In genomic region chr1:153446120-153446831, GRCm38 (mm10) we compare ENCODE assay signal across 22 mouse cellular contexts. TPM values are rescaled to one million over a fixed set of nuclear protein-coding genes. Genes with fewer than 3 reads are reported as not detected.
DNase-seq lines count a peak whose midpoint lies in the region; TF ChIP-seq lines count a peak whose summit lies in the region.
"Had no signal": no experiment of that assay in that cellular context is flagged by ENCODE, and none has a peak within 500 bp of the region (broad histone marks: within the 10 kb centered on the region; RNA-seq: fewer than 3 reads in every experiment).

No protein-coding gene starts in this region.

- intact Hi-C loops in gastrocnemius, adult 2 months (cut with DNase I), result no loop called here
- intact Hi-C loops in left cerebral cortex, adult 2 months (cut with DNase I), result no loop called here
- intact Hi-C loops in left cerebral cortex, postnatal 14 days (cut with DNase I), result no loop called here

- no peak overlapping the region for H3K27ac ChIP-seq in gastrocnemius, adult 2 months
- no peak overlapping the region for H3K27ac ChIP-seq in left cerebral cortex, adult 2 months
- H3K27ac ChIP-seq in CH12.LX (ENCODE audit: insufficient read depth, low read depth), result no peak overlapping the region
- H3K27ac ChIP-seq: limb, embryonic 13.5 days; liver, embryonic 14.5 days had no signal

- no peak for TF ChIP-seq RAD21 in CH12.LX (IDR thresholded peaks at IDR 0.05; ENCODE audit: low read depth, low read length)

- in situ Hi-C loops in CH12.LX (cut with MboI; ENCODE audit: low pct_ligation_motif_present, low pct_unique_long_range_greater_than_20kb, low sequenced_read_pairs), result no loop called here

- no peak for DNase-seq in gastrocnemius, adult 2 months
- DNase-seq in gastrocnemius, adult 8-10 months (ENCODE audit: low spot score in 2 of 2), result no peak
- no peak for DNase-seq in left cerebral cortex, adult 2 months (ENCODE audit: extremely low spot score in 1 of 2, low spot score in 2 of 2)
- no peak for DNase-seq in left cerebral cortex, postnatal 14 days (ENCODE audit: low spot score in 2 of 2)
- DNase-seq in CH12.LX (ENCODE audit: extremely low read depth), result no peak
- peak; percentile 43 for DNase-seq in induced T-regulatory cell, adult 2 months (ENCODE audit: low read depth)
- no peak for DNase-seq in layer of hippocampus, adult 18-20 months (ENCODE audit: low spot score in 2 of 2)
- no peak for DNase-seq in embryo, embryonic 9.5 days (ENCODE audit: extremely low spot score)
- DNase-seq: adrenal gland, postnatal 14 days; cerebellum, adult 11 months; cerebellum, postnatal 10 days; heart, postnatal 14 days; kidney, adult 2 months; kidney, postnatal 25 days; lung, postnatal 10 days; midbrain, embryonic 14.5 days; retina, postnatal 1 day; thymus, postnatal 36 days had no signal

- TF ChIP-seq EP300 in CH12.LX (IDR thresholded peaks at IDR 0.05; ENCODE audit: low read length), result no peak

- dilution Hi-C loops in CH12.LX (cut with MboI; ENCODE audit: extremely low pct_ligation_motif_present, extremely low pct_unique_long_range_greater_than_20kb, low sequenced_read_pairs), result no loop called here

- no peaks in the 10 kb centered on the region for H3K27me3 ChIP-seq in CH12.LX (replicated peaks)
- H3K27me3 ChIP-seq: heart, embryonic 12.5 days; limb, embryonic 13.5 days had no signal

- TF ChIP-seq POLR2A in CH12.LX (IDR thresholded peaks at IDR 0.05; ENCODE audit: low read depth, low read length), result no peak

- H3K79me2 ChIP-seq in CH12.LX (replicated peaks; ENCODE audit: control insufficient read depth, extremely low read depth, insufficient read depth, poor library complexity, severe bottlenecking), result no peaks in the 10 kb centered on the region

- no peaks in the 10 kb centered on the region for H3K4me1 ChIP-seq in CH12.LX (ENCODE audit: control insufficient read depth in 1 of 2, insufficient read depth in 2 of 2)
- H3K4me1 ChIP-seq: heart, embryonic 12.5 days; limb, embryonic 13.5 days had no signal

- H3K4me2 ChIP-seq in CH12.LX (ENCODE audit: insufficient read depth, low read depth, poor library complexity, severe bottlenecking), result no peak overlapping the region
- H3K4me2 ChIP-seq: heart, embryonic 12.5 days; limb, embryonic 13.5 days had no signal

- no peak overlapping the region for H3K4me3 ChIP-seq in gastrocnemius, adult 2 months
- H3K4me3 ChIP-seq in left cerebral cortex, adult 2 months, result no peak overlapping the region
- no peak overlapping the region for H3K4me3 ChIP-seq in CH12.LX (replicated peaks in 1 of 3; ENCODE audit: low read depth in 2 of 3, low read length in 2 of 3, poor library complexity in 1 of 3)
- H3K4me3 ChIP-seq: heart, embryonic 12.5 days; limb, embryonic 13.5 days had no signal

- H3K36me3 ChIP-seq in CH12.LX (replicated peaks in 1 of 2; ENCODE audit: control insufficient read depth in 1 of 2, insufficient read depth in 1 of 2, low read length in 1 of 2), result peaks cover 11 to 55% of the 10 kb centered on the region in 2 experiments

- H3K9me3 ChIP-seq in CH12.LX (replicated peaks; ENCODE audit: low read length), result no peaks in the 10 kb centered on the region
- H3K9me3 ChIP-seq: heart, embryonic 12.5 days; limb, embryonic 13.5 days had no signal

- TF ChIP-seq CTCF in gastrocnemius, adult 2 months (IDR thresholded peaks at IDR 0.05), result peak; percentile 29; the same call in 1 of the 2 replicates
- peak; percentile 35 for TF ChIP-seq CTCF in left cerebral cortex, adult 2 months (IDR thresholded peaks at IDR 0.05)
- TF ChIP-seq CTCF in CH12.LX (conservative IDR thresholded peaks at IDR 0.05 in 1 of 2, IDR thresholded peaks at IDR 0.05 in 1 of 2; ENCODE audit: low read depth in 2 of 2, low read length in 2 of 2), result peak in 1 of 2 experiments; percentile 34; a peak in 1 of 4 replicates

- H3K9ac ChIP-seq in CH12.LX (ENCODE audit: insufficient read depth, low read depth), result no peak overlapping the region
- H3K9ac ChIP-seq: heart, embryonic 12.5 days; limb, embryonic 13.5 days; liver, embryonic 14.5 days had no signal

TF ChIP-seq in CH12.LX, 34 proteins besides CTCF, POLR2A, EP300 and RAD21:
- TF ChIP-seq POLR2AphosphoS2 (IDR thresholded peaks at IDR 0.05; ENCODE audit: low read depth, low read length), result 0 out of 2 replicates have a peak, but pooled peaks have one; percentile 40
- TF ChIP-seq NRF1 (IDR thresholded peaks at IDR 0.05; ENCODE audit: low read depth, low read length), result no peak
TF ChIP-seq in CH12.LX: peak in this region for 1.

RNA-seq across cellular contexts. Expression of gene Shcbp1l, which starts 21.3 kb away (rescaled TPM):
- not detected for total RNA-seq in gastrocnemius, adult 2 months (2021)
- not detected for total RNA-seq in gastrocnemius, adult 8-10 months (2022)
- total RNA-seq in left cerebral cortex, adult 2 months (2021), result 1 to 10 TPM; 2.2 to 3.0 TPM
- 1 to 10 TPM; 2.0 TPM for total RNA-seq in left cerebral cortex, postnatal 14 days (2021)
- total RNA-seq in CH12.LX (2012; rRNA removed) (0.46 and 0.59 TPM in 2 replicates), CH12.LX (2014; rRNA removed) (not detected in 2 replicates)
- 0.93 and 1.6 TPM in 2 replicates for polyA plus RNA-seq in CH12.LX (2012; ENCODE audit: insufficient read length, low read depth)
- 1 to 10 TPM; 4.3 to 4.4 TPM for total RNA-seq in layer of hippocampus, adult 18-20 months (2021)
- total RNA-seq: gastrocnemius, adult 18-20 months; heart, postnatal 14 days had no signal

RNA-seq across cellular contexts. Expression of gene Dhx9, which starts 41.2 kb away (rescaled TPM):
- total RNA-seq in gastrocnemius, adult 2 months (2021), result 10 to 100 TPM; 26.1 to 29.5 TPM
- 10 to 100 TPM; 18.8 to 23.4 (median 20.3) TPM for total RNA-seq in gastrocnemius, adult 8-10 months (2022)
- 100 to 1,000 TPM in 1 of 2 experiments, 10 to 100 TPM in 1; 95.3 to 102 TPM for total RNA-seq in left cerebral cortex, adult 2 months (2021)
- 100 to 1,000 TPM; 105 to 107 TPM for total RNA-seq in left cerebral cortex, postnatal 14 days (2021)
- total RNA-seq in CH12.LX (2012; rRNA removed) (55.4 and 82.4 TPM in 2 replicates), CH12.LX (2014; rRNA removed) (81.8 and 98.8 TPM in 2 replicates)
- polyA plus RNA-seq in CH12.LX (2012; ENCODE audit: insufficient read length, low read depth), result 233 and 244 TPM in 2 replicates
- 100 to 1,000 TPM; 105 to 106 TPM for total RNA-seq in layer of hippocampus, adult 18-20 months (2021)
